Comparison of ENCODE assay signal across 9 mouse cellular contexts in genomic region chr11:74771650-74772049, GRCm38 (mm10). TPM values are rescaled to one million over a fixed set of nuclear protein-coding genes. Genes with fewer than 3 reads are reported as not detected.
A peak's percentile ranks its signal among the peaks of the same experiment; 100 is the strongest.
DNase-seq lines count a peak whose midpoint lies in the region; ATAC-seq and TF ChIP-seq lines count a peak whose summit lies in the region.
"Had no signal": no experiment of that assay in that cellular context is flagged by ENCODE, and none has a peak within 500 bp of the region (broad histone marks: within the 10 kb centered on the region; RNA-seq: fewer than 3 reads in every experiment).

No protein-coding gene starts in this region.

- no peaks in the 10 kb centered on the region for H3K9me3 ChIP-seq in heart, embryonic 10.5 days
- H3K9me3 ChIP-seq in E14TG2a.4 (ENCODE audit: low read length), result no peaks in the 10 kb centered on the region
- no peaks in the 10 kb centered on the region for H3K9me3 ChIP-seq in forebrain, embryonic 15.5 days
- no peaks in the 10 kb centered on the region for H3K9me3 ChIP-seq in liver, embryonic 16.5 days (replicated peaks; ENCODE audit: control insufficient read depth, low read length)

- H3K36me3 ChIP-seq in heart, embryonic 10.5 days, result peaks cover 32% of the 10 kb centered on the region
- H3K36me3 ChIP-seq in E14TG2a.4 (ENCODE audit: insufficient read depth, low read length), result peaks cover 45% of the 10 kb centered on the region
- H3K36me3 ChIP-seq in forebrain, embryonic 15.5 days, result peaks cover 30% of the 10 kb centered on the region
- H3K36me3 ChIP-seq in liver, embryonic 16.5 days (ENCODE audit: control insufficient read depth, insufficient read depth), result peaks cover 13% of the 10 kb centered on the region

- intact Hi-C loops in heart, postnatal 14 days (cut with DNase I), result loop anchor here (5.0 kb wide), 1 partner anchor 134 kb away; no protein-coding TSS in a partner anchor

- H3K27me3 ChIP-seq in heart, embryonic 10.5 days (ENCODE audit: insufficient read depth, poor library complexity, severe bottlenecking), result no peaks in the 10 kb centered on the region
- no peaks in the 10 kb centered on the region for H3K27me3 ChIP-seq in E14TG2a.4 (ENCODE audit: insufficient read depth, low read length)
- H3K27me3 ChIP-seq in forebrain, embryonic 15.5 days, result no peaks in the 10 kb centered on the region
- H3K27me3 ChIP-seq in liver, embryonic 16.5 days (ENCODE audit: control insufficient read depth, insufficient read depth, low read depth, low read length), result no peaks in the 10 kb centered on the region

- DNase-seq in heart, embryonic 10.5 days (ENCODE audit: low spot score), result no peak
- no peak for DNase-seq in heart, postnatal 14 days
- DNase-seq in T-cell, adult 2 months (ENCODE audit: low spot score), result no peak
- no peak for DNase-seq in MN1 (ENCODE audit: low spot score)
- no peak for DNase-seq in kidney, adult 11 months
- DNase-seq: embryo, embryonic 11 days had no signal

- H3K4me1 ChIP-seq in heart, embryonic 10.5 days, result peaks cover 16% of the 10 kb centered on the region
- H3K4me1 ChIP-seq in E14TG2a.4 (replicated peaks; ENCODE audit: low read depth, low read length), result peaks cover 56% of the 10 kb centered on the region
- H3K4me1 ChIP-seq in forebrain, embryonic 15.5 days, result peaks cover 21% of the 10 kb centered on the region
- H3K4me1 ChIP-seq in liver, embryonic 16.5 days (ENCODE audit: control insufficient read depth, low read depth, low read length), result peaks cover 10% of the 10 kb centered on the region; the same call in 1 of the 2 replicates

- no peak for ATAC-seq in forebrain, embryonic 15.5 days (replicated peaks)
- no peak for ATAC-seq in liver, embryonic 16.5 days (ENCODE audit: low read depth)

- peak overlapping the region; percentile 92 for H3K4me3 ChIP-seq in heart, embryonic 10.5 days
- H3K4me3 ChIP-seq in E14TG2a.4 (replicated peaks; ENCODE audit: low read length), result peak overlapping the region; percentile 89
- peak overlapping the region; percentile 75 for H3K4me3 ChIP-seq in forebrain, embryonic 15.5 days
- peak overlapping the region; percentile 80 for H3K4me3 ChIP-seq in liver, embryonic 16.5 days (ENCODE audit: low read depth, low read length)

- H3K9ac ChIP-seq in forebrain, embryonic 15.5 days (replicated peaks), result no peak overlapping the region
- H3K9ac ChIP-seq in liver, embryonic 16.5 days (ENCODE audit: low read depth, low read length), result no peak overlapping the region

- peak overlapping the region; percentile 96; the same call in 1 of the 2 replicates for H3K27ac ChIP-seq in heart, embryonic 10.5 days
- H3K27ac ChIP-seq in forebrain, embryonic 15.5 days (replicated peaks), result no peak overlapping the region
- H3K27ac ChIP-seq in liver, embryonic 16.5 days (ENCODE audit: low read length), result no peak overlapping the region

- 60% methylated on average over 4 of the region's 4 CpGs for WGBS in heart, embryonic 10.5 days
- WGBS in forebrain, embryonic 15.5 days, result 70% methylated on average over 4 of the region's 4 CpGs
- 63% methylated on average over 4 of the region's 4 CpGs for WGBS in liver, embryonic 16.5 days (ENCODE audit: insufficient replicate concordance)

- TF ChIP-seq CTCF in E14TG2a.4 (conservative IDR thresholded peaks at IDR 0.05; ENCODE audit: low read length), result no peak

- H3K4me2 ChIP-seq in forebrain, embryonic 15.5 days (replicated peaks), result peak overlapping the region; percentile 83
- H3K4me2 ChIP-seq in liver, embryonic 16.5 days (ENCODE audit: low read depth, low read length), result peak overlapping the region; percentile 65

RNA-seq across cellular contexts. Expression of gene Mettl16, which starts 1.0 kb away (rescaled TPM):
- polyA plus RNA-seq in heart, embryonic 10.5 days (2016; fragmentation: Nextera tagmentation; extraction: Ambion mirVana), result 43.2 and 52.9 TPM in 2 replicates
- 10 to 100 TPM; 11.2 to 14.2 TPM for total RNA-seq in heart, postnatal 14 days (2021)
- 54.3 and 55.5 TPM in 2 replicates for polyA plus RNA-seq in forebrain, embryonic 15.5 days (2015; fragmentation: Nextera tagmentation; extraction: Ambion mirVana)
- polyA plus RNA-seq in liver, embryonic 16.5 days (2015; fragmentation: Nextera tagmentation; extraction: Ambion mirVana), result 15.5 and 16.6 TPM in 2 replicates

RNA-seq across cellular contexts. Expression of gene Pafah1b1, which starts 47.2 kb away (rescaled TPM):
- 47.2 and 55.8 TPM in 2 replicates for polyA plus RNA-seq in heart, embryonic 10.5 days (2016; fragmentation: Nextera tagmentation; extraction: Ambion mirVana)
- total RNA-seq in heart, postnatal 14 days (2021), result 100 to 1,000 TPM; 200 to 201 TPM
- 58.3 and 59.8 TPM in 2 replicates for polyA plus RNA-seq in forebrain, embryonic 15.5 days (2015; fragmentation: Nextera tagmentation; extraction: Ambion mirVana)
- polyA plus RNA-seq in liver, embryonic 16.5 days (2015; fragmentation: Nextera tagmentation; extraction: Ambion mirVana), result 26.4 and 28.0 TPM in 2 replicates

RNA-seq across cellular contexts. Expression of gene Mnt, which starts 59.1 kb away (rescaled TPM):
- 3.2 and 3.8 TPM in 2 replicates for polyA plus RNA-seq in heart, embryonic 10.5 days (2016; fragmentation: Nextera tagmentation; extraction: Ambion mirVana)
- 10 to 100 TPM; 10.5 to 11.6 TPM for total RNA-seq in heart, postnatal 14 days (2021)
- polyA plus RNA-seq in forebrain, embryonic 15.5 days (2015; fragmentation: Nextera tagmentation; extraction: Ambion mirVana), result 10.0 and 10.1 TPM in 2 replicates
- polyA plus RNA-seq in liver, embryonic 16.5 days (2015; fragmentation: Nextera tagmentation; extraction: Ambion mirVana), result 0.90 and 1.2 TPM in 2 replicates
